Mouse (Mus musculus): Measurements from ENCODE around the gene Snx21.

The Snx21 gene

GRCm38 (mm10) chr2:164771123-164771522 is 14.5 kb upstream of the Snx21 start:
- DNase-seq: no peak

DNA sequence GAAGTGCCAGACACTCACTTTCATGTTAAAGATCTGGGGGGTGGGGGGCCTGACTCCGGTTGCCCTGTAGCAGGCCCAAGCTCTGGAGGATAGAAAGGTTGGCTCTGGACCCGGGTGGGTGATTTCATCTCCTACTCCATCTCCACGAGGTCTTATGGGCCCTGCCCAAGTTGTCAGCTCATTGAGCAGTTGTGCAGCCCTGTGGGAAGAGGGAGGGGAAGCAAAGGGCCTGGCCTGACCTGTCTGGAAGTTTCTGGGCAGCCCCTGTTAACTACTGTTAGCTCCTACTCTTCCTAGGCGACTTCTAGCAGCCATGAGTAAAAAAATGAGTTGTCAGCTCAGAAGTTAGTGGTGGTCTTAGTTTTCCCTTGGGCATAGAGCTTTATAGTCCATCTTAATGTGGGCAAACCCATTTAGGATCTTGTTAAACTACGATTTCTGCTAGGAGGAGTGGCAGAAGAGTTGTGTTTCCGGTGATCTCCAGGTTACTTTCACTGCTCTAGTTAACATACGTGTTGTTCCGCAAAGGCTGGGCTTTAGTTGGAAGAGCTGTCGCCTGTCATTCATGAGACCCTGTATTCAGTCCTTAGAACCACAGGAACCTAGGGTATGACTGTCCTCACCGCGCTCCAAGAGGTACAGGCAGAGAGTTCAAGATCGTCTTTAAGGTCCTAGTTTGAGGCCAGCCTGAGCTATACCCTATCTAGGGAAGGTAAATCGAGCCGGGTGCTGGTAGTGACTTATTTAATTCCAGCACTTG is 12.2 kb upstream of the Snx21 start:
- DNase-seq: no peak

DNA sequence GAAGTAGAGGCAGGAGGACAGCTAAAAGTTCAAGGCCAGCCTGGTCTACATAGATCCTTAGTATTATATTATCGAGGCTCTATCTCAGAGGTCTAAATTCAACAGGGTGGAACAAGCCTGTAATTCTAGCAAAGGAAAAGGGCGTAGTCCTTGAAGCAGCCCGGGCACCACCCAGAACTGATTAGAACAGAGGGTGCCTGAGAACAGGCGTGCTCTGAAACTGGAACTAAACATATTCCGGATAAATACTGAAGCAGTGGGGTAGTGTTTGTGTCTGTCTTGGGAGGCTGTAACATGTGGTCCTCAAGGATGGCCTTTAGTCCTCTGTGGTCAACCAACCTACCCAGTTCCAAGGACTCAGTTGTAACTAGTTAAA is 11.6 kb upstream of the Snx21 start:
- DNase-seq: no peak

- no peak for DNase-seq
These were observed 9.5 kb upstream of the Snx21 start for GRCm38 (mm10) chr2:164776130-164776529.

GRCm38 (mm10) chr2:164776801-164777200 is 8.8 kb upstream of the Snx21 start:
- DNase-seq: no peak

- DNase-seq: no peak
These were observed 8.2 kb upstream of the Snx21 start for GRCm38 (mm10) chr2:164777246-164778014.

- DNase-seq: no peak
These were observed 7.7 kb upstream of the Snx21 start for GRCm38 (mm10) chr2:164778015-164778287.

GRCm38 (mm10) chr2:164778809-164779208 is 6.8 kb upstream of the Snx21 start:
- no peak for DNase-seq

- DNase-seq: no peak
These were observed 6.0 kb upstream of the Snx21 start, which contains the start of gene Tnnc2 for GRCm38 (mm10) chr2:164779481-164780086. TSS of gene Tnnc2 (minus strand) at chr2:164779967.

DNA sequence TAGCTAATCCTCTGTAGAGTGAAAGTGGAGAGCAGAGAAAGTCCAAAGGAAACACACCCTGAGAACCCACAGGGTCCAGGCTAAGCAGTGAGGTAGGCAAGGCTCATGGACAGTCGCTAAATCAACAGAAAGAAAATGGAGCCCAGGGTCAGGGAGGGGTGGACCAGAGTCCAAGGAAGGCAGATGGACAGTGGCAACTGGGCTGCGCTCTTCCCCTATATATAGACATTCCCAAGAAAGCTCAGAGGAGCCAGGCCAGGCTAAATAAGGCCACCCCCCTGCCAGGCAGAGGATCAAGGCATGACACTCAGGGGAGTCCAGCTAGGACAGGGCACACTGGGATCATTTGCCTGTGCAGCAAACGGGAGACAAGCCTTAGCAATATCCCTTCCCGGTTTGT is 3.7 kb upstream of the Snx21 start:
- DNase-seq: no peak

GRCm38 (mm10) chr2:164783926-164784581 is 1.6 kb upstream of the Snx21 start:
- no peak for DNase-seq

DNA sequence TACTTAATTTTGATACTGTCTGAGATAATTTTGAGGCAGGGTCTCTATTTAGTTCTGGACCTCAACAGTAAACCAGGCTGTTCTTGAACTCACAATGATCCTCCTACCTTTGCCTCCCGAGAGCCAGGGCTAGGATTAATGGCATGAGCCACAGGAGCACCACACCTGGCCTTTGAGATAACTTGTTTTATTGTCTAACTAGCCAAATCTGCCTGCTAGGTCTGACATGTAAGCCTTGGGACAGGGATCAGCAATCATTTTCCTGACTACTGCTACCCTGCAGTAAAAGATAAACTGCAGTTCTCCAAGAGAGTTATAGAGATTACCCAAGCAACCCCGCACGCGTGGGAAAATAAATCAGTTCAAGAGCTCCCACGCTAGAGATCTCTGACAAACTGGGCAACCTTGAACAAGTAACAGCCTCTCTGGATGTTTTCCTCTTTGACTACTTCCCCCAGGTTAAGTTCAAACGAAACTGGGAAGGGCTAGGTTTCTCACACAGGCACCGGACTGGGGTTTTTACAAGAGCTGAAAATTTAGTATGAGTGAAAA is 678 bp upstream of the Snx21 start:
- DNase-seq: no peak

DNA sequence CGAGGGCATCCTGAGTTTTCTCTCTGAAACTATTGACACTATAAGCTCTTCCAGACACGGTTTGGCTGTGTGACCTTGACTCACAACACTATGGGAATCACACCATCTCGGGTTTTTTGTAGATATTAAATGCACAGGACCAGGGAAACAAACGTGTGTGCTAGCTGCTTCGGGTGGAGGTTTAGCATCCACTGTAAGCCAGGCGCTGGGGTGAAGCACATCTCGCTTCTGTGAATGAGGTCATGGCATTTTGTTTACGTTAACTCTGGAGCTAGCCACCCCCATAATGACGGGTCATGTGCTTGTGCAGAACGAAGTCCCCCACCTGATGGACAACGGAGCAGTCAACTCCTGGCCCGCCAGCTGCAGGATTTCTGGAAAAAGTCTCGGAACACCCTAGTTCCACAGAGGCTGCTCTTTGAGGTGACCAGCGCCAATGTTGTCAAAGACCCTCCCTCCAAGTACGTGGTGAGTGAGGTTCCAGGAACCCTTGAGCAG is 814 bp downstream of the Snx21 start:
- no peak for DNase-seq

- DNase-seq: no peak
These were observed 1.4 kb downstream of the Snx21 start for GRCm38 (mm10) chr2:164787032-164787431.

- no peak for DNase-seq
These were observed 2.2 kb downstream of the Snx21 start for GRCm38 (mm10) chr2:164787779-164788178.

GRCm38 (mm10) chr2:164788411-164788810 is 2.8 kb downstream of the Snx21 start:
- no peak for DNase-seq

GRCm38 (mm10) chr2:164790451-164790850 is 4.8 kb downstream of the Snx21 start:
- peak; percentile 48 for DNase-seq

DNA sequence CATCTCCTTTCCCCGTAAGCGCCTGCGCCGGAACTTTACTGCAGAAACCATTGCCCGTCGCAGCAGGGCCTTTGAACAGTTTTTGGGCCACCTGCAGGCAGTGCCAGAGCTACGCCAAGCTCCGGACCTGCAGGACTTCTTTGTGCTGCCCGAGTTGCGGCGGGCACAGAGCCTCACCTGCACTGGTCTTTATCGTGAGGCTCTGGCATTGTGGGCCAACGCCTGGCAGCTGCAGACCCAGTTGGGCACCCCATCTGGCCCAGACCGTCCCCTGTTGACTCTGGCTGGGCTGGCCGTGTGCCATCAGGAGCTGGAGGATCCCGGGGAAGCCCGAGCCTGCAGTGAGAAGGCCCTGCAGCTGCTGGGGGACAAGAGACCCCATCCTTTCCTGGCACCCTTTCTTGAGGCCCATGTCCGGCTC is 6.2 kb downstream of the Snx21 start:
- no peak for DNase-seq

DNA sequence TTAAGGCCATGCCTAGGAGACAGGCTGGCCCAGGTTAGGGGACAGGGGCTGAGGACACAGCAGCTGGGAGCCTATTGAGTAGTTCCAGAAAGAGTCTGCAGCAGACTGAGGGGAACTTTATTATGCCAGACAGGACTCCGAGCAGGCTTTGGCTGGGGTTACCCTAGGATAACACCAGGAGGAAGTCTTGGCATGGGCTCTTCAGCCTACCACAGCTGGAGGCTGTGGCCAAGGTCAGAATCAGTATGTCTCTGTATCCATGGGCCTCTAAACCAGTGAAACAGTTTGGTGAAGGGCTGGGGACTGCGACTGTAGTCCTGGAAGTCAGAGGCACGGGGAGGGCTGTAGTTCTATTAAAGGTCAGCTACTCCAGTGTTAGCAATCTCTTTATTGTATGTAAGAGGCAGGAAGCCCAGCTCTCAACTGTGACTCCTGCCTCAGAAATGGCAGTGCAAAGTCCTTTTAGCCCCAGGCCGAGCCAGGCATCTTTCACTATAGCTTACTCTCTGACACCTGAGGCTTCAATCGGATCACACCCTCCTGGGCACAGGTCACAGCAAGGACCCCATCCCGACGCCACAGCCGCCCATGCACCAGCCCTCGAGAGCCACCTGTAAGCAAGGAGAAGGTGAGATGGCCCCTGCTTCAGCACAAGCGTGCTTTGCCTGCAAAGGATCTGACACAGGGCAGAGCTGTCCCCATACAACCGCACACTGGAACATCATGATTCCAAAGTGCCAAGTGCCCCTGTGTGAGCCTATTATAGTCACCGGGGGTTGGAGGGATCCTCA is 7.0 kb downstream of the Snx21 start:
- no peak for DNase-seq

GRCm38 (mm10) chr2:164793236-164793635 is 7.6 kb downstream of the Snx21 start:
- peak; percentile 72 for DNase-seq

GRCm38 (mm10) chr2:164793772-164794171 is 8.1 kb downstream of the Snx21 start:
- no peak for DNase-seq

- DNase-seq: peak; percentile 93
These were observed 8.7 kb downstream of the Snx21 start for GRCm38 (mm10) chr2:164794293-164794692.

All from kidney, adult 9 months (tissue).